Mouse (Mus musculus) lung, adult 2 months (tissue): ENCODE results near the gene Pard6a.

Experiments used
- CTCF ChIP-seq: fragments of 200-500 bp; IDR thresholded peaks from 2 replicates; pipeline ENCODE4 v1.5.1; 2011; ENCODE audit warnings: mild to moderate bottlenecking, low read length, control low read depth; ENCODE audit not compliant: insufficient read depth
- POLR2A ChIP-seq: fragments of 200-500 bp; IDR thresholded peaks from 2 replicates; pipeline ENCODE4 v1.6.1; 2011; ENCODE audit warnings: low read depth, mild to moderate bottlenecking, control low read depth, low read length, borderline replicate concordance; ENCODE audit errors: extremely low read depth

DNA sequence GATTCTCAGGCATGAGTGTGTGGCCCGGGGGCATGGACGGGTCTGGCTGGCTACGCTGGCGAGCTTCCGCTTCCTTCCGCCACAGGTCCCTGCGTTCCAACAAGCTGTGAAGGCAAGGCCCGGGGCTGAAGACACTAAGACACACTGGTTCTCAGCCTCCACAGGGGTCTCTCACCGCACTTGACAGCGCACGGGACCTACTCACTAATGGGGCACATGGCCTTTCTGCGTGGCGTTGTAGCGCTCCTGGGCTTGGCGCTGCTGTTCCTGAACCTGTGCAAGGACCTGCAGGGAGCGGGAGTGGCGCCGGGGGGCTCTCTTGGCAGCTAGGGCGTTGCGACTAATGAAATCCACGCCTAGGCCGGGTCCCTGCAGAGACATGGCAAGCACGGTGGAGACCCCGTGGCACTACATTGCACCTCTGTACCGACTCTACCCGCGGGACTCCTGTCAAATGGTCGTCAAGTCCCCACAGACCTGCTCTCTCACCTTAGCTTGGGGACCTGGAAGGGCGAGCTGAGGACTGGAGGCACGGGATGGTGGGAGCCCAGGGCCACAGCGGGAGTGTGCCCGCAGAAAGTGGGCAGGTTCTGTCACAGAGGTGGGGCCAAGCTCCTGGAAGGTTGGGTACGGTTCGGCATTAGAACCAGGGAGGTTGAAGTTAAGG, 3.3 kb downstream of the Pard6a start:
- TF ChIP-seq CTCF (no peak), POLR2A (no peak)
